Mouse (Mus musculus): ENCODE measurements around the gene Gpsm2. TPM values are rescaled to one million over a fixed set of nuclear protein-coding genes. Genes with fewer than 3 reads are reported as not detected.

Gene Gpsm2
- polyA plus RNA-seq, 1 experiment = not detected

DNA sequence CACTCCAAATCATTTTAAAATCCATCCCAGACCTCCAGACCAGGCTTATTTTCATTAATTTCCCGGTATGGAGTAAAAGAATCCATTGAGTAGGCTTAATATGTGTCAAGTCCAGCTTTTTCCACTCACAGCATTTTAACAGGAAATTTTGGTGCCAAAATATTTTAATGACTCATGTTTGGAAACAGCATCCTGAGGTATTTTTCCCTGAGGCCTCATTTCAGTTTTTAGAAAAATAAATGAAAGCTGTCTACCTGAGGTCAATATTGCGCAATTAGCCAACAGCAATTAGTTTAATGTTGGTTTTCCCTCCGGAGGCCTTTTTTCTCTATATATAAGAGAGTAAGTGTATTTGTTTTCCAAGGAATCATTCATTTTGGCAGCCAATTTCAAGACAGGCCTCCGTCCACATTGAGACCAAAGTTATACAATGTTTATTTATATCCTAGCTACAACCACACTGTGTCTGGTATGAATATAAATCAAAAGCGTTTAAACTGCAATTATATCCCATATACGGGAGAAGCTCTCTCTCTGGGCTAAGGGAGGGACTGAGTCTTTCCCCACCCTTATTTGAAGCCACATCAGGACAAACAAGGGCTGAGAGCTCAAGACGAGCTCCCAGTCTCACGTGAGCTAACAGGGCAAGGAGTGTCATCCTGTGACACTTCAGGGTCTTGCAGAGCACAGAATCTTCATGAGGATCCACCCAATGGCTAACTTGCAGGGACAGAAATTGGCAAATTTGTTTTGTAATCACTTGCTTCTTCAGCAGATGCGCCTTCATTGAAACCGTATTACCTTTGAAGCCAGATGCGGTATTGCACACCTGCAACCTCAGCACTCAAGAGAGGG lies 37.7 kb upstream of the Gpsm2 start:
- no peak overlapping the region for H3K4me3 ChIP-seq (ENCODE audit: insufficient read depth, low read depth, low read length)
- no peak overlapping the region for H3K27ac ChIP-seq (ENCODE audit: insufficient read depth, low read depth, low read length)
- WGBS = 84% methylated on average over 11 of the region's 11 CpGs
- no peak for TF ChIP-seq POLR2A (IDR thresholded peaks at IDR 0.05; ENCODE audit: insufficient read depth, low read depth, low read length)
- no peak for TF ChIP-seq CTCF (IDR thresholded peaks at IDR 0.05; ENCODE audit: insufficient read depth, low read depth, low read length)
- peaks cover 9% of the 10 kb centered on the region; the same call in 1 of the 2 replicates for H3K4me1 ChIP-seq (ENCODE audit: control insufficient read depth, insufficient read depth, low read length)

DNA sequence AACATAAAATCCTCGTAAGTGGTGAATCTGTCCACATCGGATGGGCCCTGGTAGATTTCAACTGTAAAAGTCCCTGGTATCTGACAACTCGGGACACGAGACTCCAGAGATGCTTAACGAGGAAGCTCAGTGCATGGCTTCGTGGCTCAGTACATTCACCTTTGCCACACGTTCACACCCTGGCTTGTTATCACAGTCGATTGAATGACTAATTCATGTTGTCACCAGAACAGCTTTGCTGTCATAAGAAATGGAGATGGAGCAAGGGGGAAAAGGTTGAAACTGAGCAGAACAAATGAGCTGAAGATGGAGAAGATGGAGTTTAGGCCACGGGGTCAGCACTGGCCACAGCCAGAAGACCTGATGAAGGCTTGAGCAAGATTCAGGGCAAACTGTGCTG lies 35.5 kb upstream of the Gpsm2 start:
- peaks cover 7% of the 10 kb centered on the region; the same call in 1 of the 2 replicates for H3K4me1 ChIP-seq (ENCODE audit: control insufficient read depth, insufficient read depth, low read length)
- H3K4me3 ChIP-seq (ENCODE audit: insufficient read depth, low read depth, low read length) = no peak overlapping the region
- WGBS = 85% methylated on average over 9 of the region's 9 CpGs

DNA sequence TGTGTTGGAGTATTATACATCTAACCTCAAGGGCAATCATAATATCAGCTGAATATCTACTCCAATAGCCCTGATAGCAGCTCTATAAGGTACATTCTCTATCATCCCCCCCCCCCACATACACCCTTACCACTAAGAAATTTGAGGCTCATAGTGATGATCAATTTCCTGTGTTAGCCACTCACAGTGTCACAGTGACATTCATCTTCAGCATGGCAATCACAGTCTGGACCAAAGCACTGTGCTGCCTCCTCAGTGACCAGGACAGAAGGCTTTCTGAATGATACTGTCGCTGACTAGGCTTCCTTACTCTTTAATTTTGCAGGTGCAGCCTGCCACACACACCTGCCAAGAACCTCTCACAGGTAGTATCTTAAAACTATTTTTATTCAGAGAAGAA lies 34.0 kb upstream of the Gpsm2 start:
- no peak overlapping the region for H3K4me3 ChIP-seq (ENCODE audit: insufficient read depth, low read depth, low read length)
- TF ChIP-seq CTCF (IDR thresholded peaks at IDR 0.05; ENCODE audit: insufficient read depth, low read depth, low read length) (no peak), POLR2A (IDR thresholded peaks at IDR 0.05; ENCODE audit: insufficient read depth, low read depth, low read length) (no peak)
- no peak overlapping the region for H3K27ac ChIP-seq (ENCODE audit: insufficient read depth, low read depth, low read length)
- H3K4me1 ChIP-seq (ENCODE audit: control insufficient read depth, insufficient read depth, low read length) = peaks cover 5% of the 10 kb centered on the region; the same call in 1 of the 2 replicates
- WGBS = 82% methylated on average over 1 of the region's 1 CpGs

More for the DNA sequence above, 35.5 kb upstream of the Gpsm2 start:
- no peak overlapping the region for H3K27ac ChIP-seq (ENCODE audit: insufficient read depth, low read depth, low read length)
- TF ChIP-seq POLR2A (IDR thresholded peaks at IDR 0.05; ENCODE audit: insufficient read depth, low read depth, low read length) (no peak), CTCF (IDR thresholded peaks at IDR 0.05; ENCODE audit: insufficient read depth, low read depth, low read length) (no peak)

DNA sequence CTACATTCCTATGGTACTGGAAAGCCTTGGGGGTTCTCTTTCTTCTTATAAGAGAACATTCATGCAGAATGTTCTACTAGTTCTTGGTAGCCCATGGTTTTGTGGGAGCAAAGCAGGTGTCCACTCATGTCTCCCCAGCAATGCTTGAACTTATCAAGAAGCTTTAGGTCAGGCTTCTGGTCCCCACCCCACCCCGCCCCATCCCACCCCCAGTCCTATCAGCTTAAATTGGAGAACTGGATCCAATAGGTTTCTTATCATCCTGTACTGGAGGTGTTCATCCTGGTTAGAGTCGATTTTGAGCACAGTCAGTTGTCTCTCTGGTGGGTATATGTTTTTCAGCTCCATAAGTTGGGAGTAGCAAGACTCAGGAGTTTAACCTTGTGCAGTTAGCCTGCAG lies 33.4 kb upstream of the Gpsm2 start:
- no peak for TF ChIP-seq POLR2A (IDR thresholded peaks at IDR 0.05; ENCODE audit: insufficient read depth, low read depth, low read length)

DNA sequence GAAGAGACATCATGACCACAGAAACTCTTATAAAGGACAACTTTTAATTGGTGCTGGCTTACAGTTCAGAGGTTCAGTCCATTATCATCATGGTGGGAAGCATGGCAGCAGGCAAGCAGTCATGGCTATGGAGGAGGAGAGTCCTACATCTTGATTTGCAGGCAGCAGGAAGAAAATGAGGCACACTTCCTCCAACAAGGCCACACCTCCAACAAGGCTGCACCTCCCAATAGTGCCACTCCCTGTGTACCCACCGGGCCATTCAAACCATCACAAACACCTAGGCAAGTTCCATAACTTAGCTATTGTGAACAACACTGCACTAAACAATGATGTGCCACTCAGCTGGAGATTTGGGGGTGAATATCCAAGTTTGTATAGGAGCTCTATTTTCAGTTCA lies 32.4 kb upstream of the Gpsm2 start:
- Histone ChIP-seq H3K4me3 (ENCODE audit: insufficient read depth, low read depth, low read length) (no peak overlapping the region), H3K27ac (ENCODE audit: insufficient read depth, low read depth, low read length) (no peak overlapping the region), H3K4me1 (ENCODE audit: control insufficient read depth, insufficient read depth, low read length) (peaks cover 5% of the 10 kb centered on the region; the same call in 1 of the 2 replicates)
- 85% methylated on average over 1 of the region's 1 CpGs for WGBS
- TF ChIP-seq CTCF (IDR thresholded peaks at IDR 0.05; ENCODE audit: insufficient read depth, low read depth, low read length) (no peak), POLR2A (IDR thresholded peaks at IDR 0.05; ENCODE audit: insufficient read depth, low read depth, low read length) (no peak)

More for the DNA sequence above, 33.4 kb upstream of the Gpsm2 start:
- Histone ChIP-seq H3K4me3 (ENCODE audit: insufficient read depth, low read depth, low read length) (no peak overlapping the region), H3K27ac (ENCODE audit: insufficient read depth, low read depth, low read length) (no peak overlapping the region), H3K4me1 (ENCODE audit: control insufficient read depth, insufficient read depth, low read length) (peaks cover 5% of the 10 kb centered on the region; the same call in 1 of the 2 replicates)
- 90% methylated on average over 2 of the region's 2 CpGs for WGBS

DNA sequence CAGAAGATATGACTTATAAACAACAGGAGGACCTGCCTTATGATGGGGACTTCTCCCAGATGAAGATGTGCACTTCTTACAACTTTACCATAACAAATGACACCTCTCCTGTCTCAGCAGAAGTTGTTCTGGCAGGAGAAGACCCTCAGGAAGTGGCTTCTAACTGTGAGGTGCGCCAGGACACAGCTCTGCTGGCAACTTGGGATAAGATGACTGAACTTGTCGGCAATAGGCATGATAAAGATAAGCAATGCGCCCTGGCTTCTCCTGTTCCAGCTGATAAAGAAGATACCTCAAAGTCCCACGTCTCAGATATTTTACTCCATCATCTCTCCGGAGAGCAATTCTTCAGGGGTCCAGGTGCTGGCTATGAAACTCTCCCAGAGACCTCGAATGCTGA lies 29.6 kb upstream of the Gpsm2 start:
- WGBS = 93% methylated on average over 6 of the region's 6 CpGs
- no peaks in the 10 kb centered on the region for H3K4me1 ChIP-seq (ENCODE audit: control insufficient read depth, insufficient read depth, low read length)
- H3K4me3 ChIP-seq (ENCODE audit: insufficient read depth, low read depth, low read length) = no peak overlapping the region
- no peak for TF ChIP-seq CTCF (IDR thresholded peaks at IDR 0.05; ENCODE audit: insufficient read depth, low read depth, low read length)
- TF ChIP-seq POLR2A (IDR thresholded peaks at IDR 0.05; ENCODE audit: insufficient read depth, low read depth, low read length) = no peak
- H3K27ac ChIP-seq (ENCODE audit: insufficient read depth, low read depth, low read length) = no peak overlapping the region

DNA sequence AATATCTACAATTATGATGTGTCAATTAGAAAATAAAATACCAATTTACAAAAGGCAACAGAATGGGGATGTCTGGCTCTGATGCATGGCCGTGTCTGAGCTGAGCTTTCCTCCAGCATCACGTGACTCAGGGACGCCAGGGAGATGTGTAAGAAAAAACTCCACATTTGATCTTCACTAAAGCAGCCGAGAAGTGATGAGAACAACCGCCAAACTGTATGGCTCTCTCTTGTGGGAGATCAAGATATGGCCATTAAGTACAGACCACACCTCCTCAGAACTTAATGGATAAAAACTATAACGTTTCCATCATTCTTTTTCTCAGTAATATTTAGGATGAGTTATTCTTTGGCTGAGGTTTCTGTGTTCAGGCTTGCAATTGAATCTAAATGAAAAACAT lies 29.0 kb upstream of the Gpsm2 start:
- TF ChIP-seq CTCF (IDR thresholded peaks at IDR 0.05; ENCODE audit: insufficient read depth, low read depth, low read length) = no peak
- TF ChIP-seq POLR2A (IDR thresholded peaks at IDR 0.05; ENCODE audit: insufficient read depth, low read depth, low read length) = no peak
- no peak overlapping the region for H3K27ac ChIP-seq (ENCODE audit: insufficient read depth, low read depth, low read length)
- H3K4me1 ChIP-seq (ENCODE audit: control insufficient read depth, insufficient read depth, low read length) = no peaks in the 10 kb centered on the region
- WGBS = 79% methylated on average over 6 of the region's 6 CpGs
- no peak overlapping the region for H3K4me3 ChIP-seq (ENCODE audit: insufficient read depth, low read depth, low read length)

DNA sequence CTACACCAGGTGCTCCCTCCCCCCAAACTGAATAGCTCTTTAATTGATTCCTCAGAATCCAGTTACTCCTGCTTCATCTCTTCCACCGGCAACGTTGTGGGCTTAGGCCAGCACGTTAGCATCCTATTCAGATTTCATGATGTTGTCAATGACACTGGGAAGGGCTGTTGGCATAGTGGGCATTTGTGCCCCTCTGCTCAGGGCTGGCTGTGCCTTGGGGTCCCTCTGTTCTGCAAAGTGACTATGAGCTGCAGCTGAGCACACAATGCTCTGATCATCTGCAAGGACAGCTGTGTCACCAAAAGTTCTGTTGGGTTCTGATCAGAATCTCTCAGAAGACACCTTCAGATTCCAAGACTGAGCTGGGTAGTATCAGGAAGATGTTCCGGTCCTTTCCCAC lies 22.0 kb upstream of the Gpsm2 start:
- H3K27ac ChIP-seq (ENCODE audit: insufficient read depth, low read depth, low read length) = no peak overlapping the region
- no peaks in the 10 kb centered on the region for H3K4me1 ChIP-seq (ENCODE audit: control insufficient read depth, insufficient read depth, low read length)
- 83% methylated on average over 4 of the region's 4 CpGs for WGBS
- H3K4me3 ChIP-seq (ENCODE audit: insufficient read depth, low read depth, low read length) = no peak overlapping the region
- no peak for TF ChIP-seq CTCF (IDR thresholded peaks at IDR 0.05; ENCODE audit: insufficient read depth, low read depth, low read length)
- no peak for TF ChIP-seq POLR2A (IDR thresholded peaks at IDR 0.05; ENCODE audit: insufficient read depth, low read depth, low read length)

DNA sequence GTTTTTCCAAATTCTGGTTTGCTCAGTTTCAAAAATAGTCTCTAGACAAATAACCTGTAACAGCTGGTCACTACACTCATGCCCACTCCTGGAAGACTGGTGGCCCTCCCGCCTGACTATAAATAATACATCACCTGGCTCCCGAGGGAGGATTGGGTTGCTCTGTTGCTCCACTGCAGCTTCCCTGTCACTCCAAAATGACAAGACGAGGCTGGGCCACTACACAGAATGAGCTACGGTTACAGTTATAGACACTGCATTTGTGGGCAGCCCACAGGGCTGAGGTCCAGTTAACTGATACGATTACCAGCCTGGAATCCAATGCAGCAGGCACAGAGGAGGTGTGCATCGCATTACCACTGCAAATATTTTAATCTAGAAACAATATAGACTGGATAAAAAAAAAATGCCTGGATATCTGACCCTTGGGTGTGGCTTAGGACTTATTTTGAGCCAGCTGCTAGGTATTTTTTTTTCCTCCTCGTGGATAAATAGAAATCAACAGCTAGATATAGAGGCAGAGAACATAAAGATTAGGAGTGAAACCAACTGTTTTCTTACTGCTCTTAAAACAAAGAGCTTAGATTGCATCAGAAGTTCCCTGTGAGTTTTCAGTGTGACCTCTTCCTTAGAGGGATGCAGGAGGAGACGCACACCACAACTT lies 17.1 kb upstream of the Gpsm2 start, which contains the start of gene Aknad1:
TSS of gene Aknad1 (plus strand) at position 614 of the 664 bp plus-strand sequence.
- H3K4me3 ChIP-seq (ENCODE audit: insufficient read depth, low read depth, low read length) = no peak within 1 kb of the TSS
- TF ChIP-seq CTCF (IDR thresholded peaks at IDR 0.05; ENCODE audit: insufficient read depth, low read depth, low read length) (no peak), POLR2A (IDR thresholded peaks at IDR 0.05; ENCODE audit: insufficient read depth, low read depth, low read length) (no peak)
- no peaks in the 10 kb centered on the region for H3K4me1 ChIP-seq (ENCODE audit: control insufficient read depth, insufficient read depth, low read length)
- H3K27ac ChIP-seq (ENCODE audit: insufficient read depth, low read depth, low read length) = no peak within 1 kb of the TSS
- 76% methylated on average over 8 of the region's 8 CpGs for WGBS
